Mouse (Mus musculus) ovary, postnatal 36 days (tissue): ENCODE measurements around the gene Zbtb46.

ENCODE experiments used
- DNase-seq: peaks from one replicate; pipeline ENCODE4 v3.0.0; 2022; ENCODE audit warnings: low spot score, mixed read lengths

The Zbtb46 gene

GRCm38 (mm10) chr2:181463008-181463738 is 3.9 kb upstream of the Zbtb46 start:
- peak; percentile 69 for DNase-seq

- no peak for DNase-seq
Measured at GRCm38 (mm10) chr2:181462604-181463003, 3.4 kb upstream of the Zbtb46 start.

GRCm38 (mm10) chr2:181461536-181462100 is 2.4 kb upstream of the Zbtb46 start:
- DNase-seq: no peak

- DNase-seq: peak; percentile 76
Measured at GRCm38 (mm10) chr2:181459673-181460621, 721 bp upstream of the Zbtb46 start.

GRCm38 (mm10) chr2:181458411-181459152 is 644 bp downstream of the Zbtb46 start:
- peak; percentile 49 for DNase-seq

- DNase-seq: no peak
Measured at GRCm38 (mm10) chr2:181457831-181458230, 1.4 kb downstream of the Zbtb46 start.

GRCm38 (mm10) chr2:181455899-181456298 is 3.3 kb downstream of the Zbtb46 start:
- DNase-seq: no peak

- no peak for DNase-seq
Measured at GRCm38 (mm10) chr2:181453274-181453673, 6.0 kb downstream of the Zbtb46 start.

- DNase-seq: no peak
Measured at GRCm38 (mm10) chr2:181452181-181452580, 7.0 kb downstream of the Zbtb46 start.

- no peak for DNase-seq
Measured at GRCm38 (mm10) chr2:181443016-181443415, 16.2 kb downstream of the Zbtb46 start.

- no peak for DNase-seq
Measured at GRCm38 (mm10) chr2:181438176-181438575, 21.1 kb downstream of the Zbtb46 start.

GRCm38 (mm10) chr2:181436246-181436645 is 23.0 kb downstream of the Zbtb46 start:
- no peak for DNase-seq

GRCm38 (mm10) chr2:181423834-181424233 is 35.4 kb downstream of the Zbtb46 start:
- DNase-seq: no peak

- no peak for DNase-seq
Measured at GRCm38 (mm10) chr2:181420903-181421638, 38.2 kb downstream of the Zbtb46 start.

- DNase-seq: no peak
Measured at GRCm38 (mm10) chr2:181420426-181420825, 38.8 kb downstream of the Zbtb46 start.

- no peak for DNase-seq
Measured at GRCm38 (mm10) chr2:181419359-181419758, 39.9 kb downstream of the Zbtb46 start.

GRCm38 (mm10) chr2:181415945-181416344 is 43.3 kb downstream of the Zbtb46 start:
- peak; percentile 49 for DNase-seq

- DNase-seq: no peak
Measured at GRCm38 (mm10) chr2:181413141-181413540, 46.1 kb downstream of the Zbtb46 start.

- DNase-seq: peak; percentile 74
Measured at GRCm38 (mm10) chr2:181410760-181411473, 48.3 kb downstream of the Zbtb46 start.

- DNase-seq: no peak
Measured at GRCm38 (mm10) chr2:181409643-181410042, 49.6 kb downstream of the Zbtb46 start.
